Mouse (Mus musculus): ENCODE data around the gene Slc25a44. TPM values are rescaled to one million over a fixed set of nuclear protein-coding genes. Genes with fewer than 3 reads are reported as not detected.

Slc25a44 gene
- total RNA-seq, 1 experiment, result 13.6 TPM

DNA sequence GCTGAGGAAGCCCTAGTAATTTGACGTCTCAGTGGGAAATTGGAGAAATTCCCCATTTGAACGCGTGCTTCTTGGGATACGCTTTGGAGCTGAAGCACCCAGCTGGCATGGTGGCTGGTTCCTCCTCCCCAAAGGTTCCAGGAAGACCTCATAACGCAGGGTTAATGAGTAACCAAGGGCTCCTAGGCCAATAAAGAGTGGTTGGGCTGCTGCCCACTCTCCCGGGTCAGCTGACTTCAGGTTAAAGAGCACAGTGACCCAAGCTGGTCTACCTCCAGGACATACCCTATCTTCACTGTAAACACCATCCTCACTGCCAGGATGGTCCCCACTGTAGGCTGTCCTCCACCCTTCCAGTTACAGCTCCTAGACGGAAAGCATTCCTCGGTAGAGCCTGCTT, 31.4 kb upstream of the Slc25a44 start:
- TF ChIP-seq MAFK (IDR thresholded peaks at IDR 0.05; ENCODE audit: insufficient read depth, low read depth, low read length) (no peak), HCFC1 (IDR thresholded peaks at IDR 0.05; ENCODE audit: borderline replicate concordance, insufficient read depth, low read length) (no peak)
- Histone ChIP-seq H3K27ac (ENCODE audit: insufficient read depth, low read depth, low read length, poor library complexity, severe bottlenecking) (no peak overlapping the region), H3K9me3 (ENCODE audit: control insufficient read depth, insufficient read depth, low read depth, low read length) (no peaks in the 10 kb centered on the region), H3K4me3 (ENCODE audit: insufficient read depth in 1 of 2, low read depth in 1 of 2, low read length in 2 of 2, poor library complexity in 1 of 2, severe bottlenecking in 1 of 2) (no peak overlapping the region), H3K4me1 (ENCODE audit: control insufficient read depth in 2 of 2, insufficient read depth in 2 of 2, low read length in 2 of 2, poor library complexity in 1 of 2) (peaks cover 0 to 7% of the 10 kb centered on the region in 2 experiments; a peak in 1 of 4 replicates), H3K9ac (ENCODE audit: insufficient read depth, low read depth, low read length, poor library complexity, severe bottlenecking) (no peak overlapping the region), H3K36me3 (ENCODE audit: control insufficient read depth, insufficient read depth, low read length, poor library complexity, severe bottlenecking) (no peaks in the 10 kb centered on the region)
- in situ Hi-C loops (cut with MboI; ENCODE audit: low sequenced_read_pairs in 2 of 2, unreplicated experiment in 2 of 2), result no loop called here
- DNase-seq (ENCODE audit: low read depth, low spot score), result no peak

DNA sequence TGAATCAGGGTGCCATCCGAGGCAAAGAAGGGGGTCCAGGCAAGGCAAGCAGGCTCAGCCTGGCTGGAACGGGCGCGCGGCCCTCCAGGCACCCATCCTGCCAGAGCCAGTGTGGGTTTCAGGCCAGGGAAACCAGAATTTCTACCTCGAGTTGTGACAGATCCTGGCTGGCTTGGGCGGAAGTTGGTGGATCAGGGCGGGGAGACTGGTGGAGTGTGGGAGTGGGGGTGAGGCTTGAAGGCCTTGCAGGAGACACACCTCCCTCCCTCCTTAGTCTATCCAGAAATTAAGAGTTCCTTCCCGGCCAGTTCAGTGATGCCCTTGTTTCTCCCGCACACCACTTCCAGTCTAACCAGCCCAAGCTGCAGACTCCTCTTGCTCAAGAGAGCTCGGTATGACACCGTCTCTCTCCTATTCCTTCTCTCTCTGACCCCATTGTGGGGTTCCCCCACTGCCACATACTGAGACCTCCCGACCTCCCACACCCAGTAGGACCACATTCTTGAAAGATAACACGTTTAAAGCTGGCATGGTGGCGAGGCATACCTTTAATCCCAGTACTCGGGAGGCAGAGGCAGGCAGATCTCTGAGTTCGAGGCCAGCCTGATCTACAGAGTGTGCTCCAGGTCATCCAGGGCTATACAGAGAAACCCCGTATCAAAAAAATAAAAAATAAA, 30.8 kb upstream of the Slc25a44 start:
- DNase-seq (ENCODE audit: low read depth, low spot score), result no peak
- Histone ChIP-seq H3K9ac (ENCODE audit: insufficient read depth, low read depth, low read length, poor library complexity, severe bottlenecking) (peak overlapping the region; percentile 65), H3K4me3 (ENCODE audit: insufficient read depth in 1 of 2, low read depth in 1 of 2, low read length in 2 of 2, poor library complexity in 1 of 2, severe bottlenecking in 1 of 2) (peak overlapping the region; percentile 56 to 61), H3K36me3 (ENCODE audit: control insufficient read depth, insufficient read depth, low read length, poor library complexity, severe bottlenecking) (no peaks in the 10 kb centered on the region), H3K9me3 (ENCODE audit: control insufficient read depth, insufficient read depth, low read depth, low read length) (no peaks in the 10 kb centered on the region), H3K27ac (ENCODE audit: insufficient read depth, low read depth, low read length, poor library complexity, severe bottlenecking) (no peak overlapping the region), H3K4me1 (ENCODE audit: control insufficient read depth in 2 of 2, insufficient read depth in 2 of 2, low read length in 2 of 2, poor library complexity in 1 of 2) (peaks cover 0 to 7% of the 10 kb centered on the region in 2 experiments; a peak in 1 of 4 replicates)
- in situ Hi-C loops (cut with MboI; ENCODE audit: low sequenced_read_pairs in 2 of 2, unreplicated experiment in 2 of 2), result no loop called here
- TF ChIP-seq CHD2 (IDR thresholded peaks at IDR 0.05; ENCODE audit: low read depth, low read length) (no peak), ZC3H11A (IDR thresholded peaks at IDR 0.05; ENCODE audit: borderline replicate concordance, low read depth, low read length) (no peak), HCFC1 (IDR thresholded peaks at IDR 0.05; ENCODE audit: borderline replicate concordance, insufficient read depth, low read length) (no peak)

DNA sequence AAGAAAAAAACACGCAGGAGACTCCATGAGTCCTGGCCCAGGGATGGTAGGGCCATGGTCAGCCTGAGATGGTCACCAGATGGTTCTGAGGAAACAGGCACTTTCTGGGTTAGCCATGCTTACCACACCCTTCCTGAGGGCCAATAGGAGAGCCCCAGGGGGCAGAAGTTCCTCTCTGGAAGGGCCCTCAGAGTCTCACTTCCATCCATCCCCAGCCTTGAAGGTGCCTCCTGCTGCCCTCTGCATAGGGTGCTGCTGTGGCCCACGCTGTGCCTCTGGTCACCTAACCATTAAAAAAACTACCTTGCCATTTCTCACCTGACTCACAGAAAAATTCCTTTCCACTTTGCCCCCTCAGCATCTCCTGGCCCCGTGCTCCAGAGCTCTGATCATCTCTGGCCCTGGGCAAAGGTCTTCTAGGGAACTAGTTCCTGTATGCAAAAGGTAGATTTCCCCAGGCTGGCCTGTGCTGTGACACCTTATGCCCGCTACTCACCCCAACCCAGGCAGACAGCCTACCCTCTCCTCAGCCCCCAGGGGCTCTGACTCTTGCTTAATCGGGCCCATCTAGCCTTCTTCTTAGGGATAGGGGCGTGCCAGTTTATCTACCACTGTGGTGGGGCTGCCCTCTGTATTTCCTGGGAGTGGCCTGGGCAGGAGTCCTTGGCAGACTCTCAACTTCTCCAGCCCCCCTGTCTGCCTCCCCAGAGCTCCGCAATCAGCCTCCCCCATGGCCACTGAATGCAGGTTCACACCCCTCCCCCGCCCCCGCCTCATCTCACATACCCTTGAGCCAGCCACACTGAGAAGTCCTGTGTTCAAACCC, 30.0 kb upstream of the Slc25a44 start:
- H3K27ac ChIP-seq (ENCODE audit: insufficient read depth, low read depth, low read length, poor library complexity, severe bottlenecking), result no peak overlapping the region
- peak overlapping the region; percentile 56 to 61 for H3K4me3 ChIP-seq (ENCODE audit: insufficient read depth in 1 of 2, low read depth in 1 of 2, low read length in 2 of 2, poor library complexity in 1 of 2, severe bottlenecking in 1 of 2)
- no peaks in the 10 kb centered on the region for H3K36me3 ChIP-seq (ENCODE audit: control insufficient read depth, insufficient read depth, low read length, poor library complexity, severe bottlenecking)
- no peak for TF ChIP-seq HCFC1 (IDR thresholded peaks at IDR 0.05; ENCODE audit: borderline replicate concordance, insufficient read depth, low read length)
- no peak for TF ChIP-seq ZNF384 (IDR thresholded peaks at IDR 0.05; ENCODE audit: low read depth, low read length)
- TF ChIP-seq CHD2 (IDR thresholded peaks at IDR 0.05; ENCODE audit: low read depth, low read length), result no peak
- no peak for TF ChIP-seq ZC3H11A (IDR thresholded peaks at IDR 0.05; ENCODE audit: borderline replicate concordance, low read depth, low read length)
- no peak for TF ChIP-seq MAFK (IDR thresholded peaks at IDR 0.05; ENCODE audit: insufficient read depth, low read depth, low read length)
- peak overlapping the region; percentile 65 for H3K9ac ChIP-seq (ENCODE audit: insufficient read depth, low read depth, low read length, poor library complexity, severe bottlenecking)
- no peaks in the 10 kb centered on the region for H3K9me3 ChIP-seq (ENCODE audit: control insufficient read depth, insufficient read depth, low read depth, low read length)
- peaks cover 0 to 9% of the 10 kb centered on the region in 2 experiments; a peak in 1 of 4 replicates for H3K4me1 ChIP-seq (ENCODE audit: control insufficient read depth in 2 of 2, insufficient read depth in 2 of 2, low read length in 2 of 2, poor library complexity in 1 of 2)
- DNase-seq (ENCODE audit: low read depth, low spot score), result no peak
- in situ Hi-C loops (cut with MboI; ENCODE audit: low sequenced_read_pairs in 2 of 2, unreplicated experiment in 2 of 2), result no loop called here

DNA sequence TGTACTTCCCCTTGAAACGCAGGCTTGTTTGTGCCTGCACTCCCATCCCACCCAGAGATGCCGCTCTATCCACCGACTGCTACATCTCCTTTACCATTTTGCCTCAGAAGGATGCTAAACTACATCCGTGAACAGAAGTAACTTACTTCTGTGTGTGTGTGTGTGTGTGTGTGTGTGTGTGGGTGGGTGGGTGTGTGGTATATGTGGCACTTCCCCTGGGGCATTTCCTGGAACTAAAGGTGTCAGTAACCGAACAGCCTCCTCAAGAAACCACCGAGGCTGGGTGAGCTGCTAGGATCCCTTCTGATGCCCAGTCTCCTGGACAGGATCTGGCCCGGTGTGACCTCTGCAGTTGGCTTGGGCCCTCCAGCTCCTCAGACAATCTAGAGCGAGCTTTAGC, 29.0 kb upstream of the Slc25a44 start:
- in situ Hi-C loops (cut with MboI; ENCODE audit: low sequenced_read_pairs in 2 of 2, unreplicated experiment in 2 of 2), result no loop called here
- Histone ChIP-seq H3K36me3 (ENCODE audit: control insufficient read depth, insufficient read depth, low read length, poor library complexity, severe bottlenecking) (no peaks in the 10 kb centered on the region), H3K9me3 (ENCODE audit: control insufficient read depth, insufficient read depth, low read depth, low read length) (no peaks in the 10 kb centered on the region), H3K9ac (ENCODE audit: insufficient read depth, low read depth, low read length, poor library complexity, severe bottlenecking) (no peak overlapping the region), H3K4me3 (ENCODE audit: insufficient read depth in 1 of 2, low read depth in 1 of 2, low read length in 2 of 2, poor library complexity in 1 of 2, severe bottlenecking in 1 of 2) (no peak overlapping the region), H3K27ac (ENCODE audit: insufficient read depth, low read depth, low read length, poor library complexity, severe bottlenecking) (no peak overlapping the region), H3K4me1 (ENCODE audit: control insufficient read depth in 2 of 2, insufficient read depth in 2 of 2, low read length in 2 of 2, poor library complexity in 1 of 2) (peaks cover 2 to 12% of the 10 kb centered on the region in 2 experiments; a peak in 1 of 4 replicates)
- no peak for DNase-seq (ENCODE audit: low read depth, low spot score)
- no peak for TF ChIP-seq HCFC1 (IDR thresholded peaks at IDR 0.05; ENCODE audit: borderline replicate concordance, insufficient read depth, low read length)
- TF ChIP-seq MAFK (IDR thresholded peaks at IDR 0.05; ENCODE audit: insufficient read depth, low read depth, low read length), result no peak

Data from ES-E14 (cell line).